Comparison of ENCODE assay signal across 25 mouse cellular contexts in genomic region chr4:141221848-141222247, GRCm38 (mm10). TPM values are rescaled to one million over a fixed set of nuclear protein-coding genes. Genes with fewer than 3 reads are reported as not detected.
DNase-seq lines count a peak whose midpoint lies in the region; ATAC-seq and TF ChIP-seq lines count a peak whose summit lies in the region.
"Had no signal": no experiment of that assay in that cellular context is flagged by ENCODE, and none has a peak within 500 bp of the region (broad histone marks: within the 10 kb centered on the region; RNA-seq: fewer than 3 reads in every experiment).

No protein-coding gene starts in this region.

- TF ChIP-seq POLR2A in heart, adult 2 months (IDR thresholded peaks at IDR 0.05; ENCODE audit: insufficient read depth, low read depth, low read length), result no peak

- H3K4me1 ChIP-seq in heart, adult 2 months (ENCODE audit: control insufficient read depth, insufficient read depth, low read length), result no peaks in the 10 kb centered on the region
- peaks cover 18% of the 10 kb centered on the region for H3K4me1 ChIP-seq in liver, embryonic 12.5 days
- H3K4me1 ChIP-seq in liver, embryonic 14.5 days (replicated peaks; ENCODE audit: control insufficient read depth in 2 of 2, insufficient read depth in 2 of 2, low read length in 1 of 2), result no peaks in the 10 kb centered on the region; a peak in 1 of 4 replicates
- H3K4me1 ChIP-seq: embryonic facial prominence, embryonic 13.5 days; heart, embryonic 15.5 days; limb, embryonic 13.5 days; lung, embryonic 15.5 days; midbrain, embryonic 12.5 days had no signal

- DNase-seq in heart, adult 2 months, result no peak
- DNase-seq in heart, postnatal 4 days, result no peak
- DNase-seq in liver, result peak; percentile 3
- peak; percentile 58 for DNase-seq in A20 (ENCODE audit: low read depth, low spot score)
- DNase-seq in liver, embryonic 14.5 days (ENCODE audit: low read depth in 3 of 3, low spot score in 3 of 3), result no peak
- no peak for DNase-seq in adrenal gland, adult 8-10 months
- DNase-seq in spleen, postnatal 36 days (ENCODE audit: low spot score in 2 of 2), result no peak
- DNase-seq: adrenal gland, postnatal 36 days; cerebellum, adult 11-12 months; cerebellum, postnatal 14 days; gastrocnemius, postnatal 10 days; heart, adult 18-20 months; layer of hippocampus, postnatal 36 days; right cerebral cortex, postnatal 14 days; spleen, adult 18-20 months had no signal

- no peak overlapping the region for H3K4me3 ChIP-seq in heart, adult 2 months
- H3K4me3 ChIP-seq in liver, embryonic 12.5 days, result no peak overlapping the region
- H3K4me3 ChIP-seq in liver, embryonic 14.5 days (ENCODE audit: insufficient read depth in 1 of 2, low read depth in 2 of 2, low read length in 2 of 2), result no peak overlapping the region
- H3K4me3 ChIP-seq: embryonic facial prominence, embryonic 13.5 days; heart, embryonic 15.5 days; hindbrain, embryonic 10.5 days; limb, embryonic 13.5 days; lung, embryonic 15.5 days; midbrain, embryonic 12.5 days; myocyte had no signal

- H3K27ac ChIP-seq in heart, adult 2 months, result no peak overlapping the region
- no peak overlapping the region for H3K27ac ChIP-seq in liver, embryonic 12.5 days
- H3K27ac ChIP-seq in liver, embryonic 14.5 days, result no peak overlapping the region
- H3K27ac ChIP-seq: embryonic facial prominence, embryonic 13.5 days; heart, embryonic 15.5 days; hindbrain, embryonic 10.5 days; limb, embryonic 13.5 days; lung, embryonic 15.5 days; midbrain, embryonic 12.5 days had no signal

- 83% methylated on average over 2 of the region's 2 CpGs for WGBS in heart, adult 2 months
- WGBS in liver, embryonic 12.5 days (ENCODE audit: insufficient replicate concordance), result 53% methylated on average over 2 of the region's 2 CpGs
- WGBS in liver, embryonic 14.5 days (ENCODE audit: insufficient replicate concordance), result 67% methylated on average over 2 of the region's 2 CpGs

- H3K79me2 ChIP-seq in heart, adult 2 months (replicated peaks; ENCODE audit: control insufficient read depth, insufficient read depth, low read length), result no peaks in the 10 kb centered on the region

- no peak overlapping the region for H3K9ac ChIP-seq in heart, adult 2 months (ENCODE audit: low read depth, low read length)
- H3K9ac ChIP-seq in liver, embryonic 12.5 days, result no peak overlapping the region
- H3K9ac ChIP-seq in liver, embryonic 14.5 days (replicated peaks), result no peak overlapping the region
- H3K9ac ChIP-seq: embryonic facial prominence, embryonic 13.5 days; heart, embryonic 15.5 days; limb, embryonic 13.5 days; lung, embryonic 15.5 days; midbrain, embryonic 12.5 days had no signal

- H3K36me3 ChIP-seq in heart, adult 2 months (ENCODE audit: control insufficient read depth, insufficient read depth, low read length), result no peaks in the 10 kb centered on the region
- peaks cover 13% of the 10 kb centered on the region for H3K36me3 ChIP-seq in liver, embryonic 12.5 days
- H3K36me3 ChIP-seq in liver, embryonic 14.5 days (replicated peaks; ENCODE audit: control insufficient read depth, insufficient read depth, low read depth), result no peaks in the 10 kb centered on the region
- H3K36me3 ChIP-seq: heart, embryonic 15.5 days had no signal

- H3K4me2 ChIP-seq in liver, embryonic 12.5 days, result no peak overlapping the region
- H3K4me2 ChIP-seq in liver, embryonic 14.5 days (ENCODE audit: low read depth), result no peak overlapping the region
- H3K4me2 ChIP-seq: embryonic facial prominence, embryonic 13.5 days; heart, embryonic 15.5 days; limb, embryonic 13.5 days; lung, embryonic 15.5 days; midbrain, embryonic 12.5 days had no signal

- no peak for ATAC-seq in liver, embryonic 12.5 days
- no peak for ATAC-seq in liver, embryonic 14.5 days (ENCODE audit: insufficient read depth)
- ATAC-seq: inflammation-experienced regulatory T-cells, adult 6 months had no signal

- no peak for TF ChIP-seq EP300 in heart, adult 2 months (IDR thresholded peaks at IDR 0.05; ENCODE audit: insufficient read depth, low read depth, low read length)
- TF ChIP-seq EP300 in liver, embryonic 14.5 days (IDR thresholded peaks at IDR 0.05; ENCODE audit: low read depth), result no peak

- H3K27me3 ChIP-seq in heart, adult 2 months (ENCODE audit: control insufficient read depth, insufficient read depth, low read length), result no peaks in the 10 kb centered on the region
- no peaks in the 10 kb centered on the region for H3K27me3 ChIP-seq in liver, embryonic 12.5 days (replicated peaks)
- no peaks in the 10 kb centered on the region for H3K27me3 ChIP-seq in liver, embryonic 14.5 days (ENCODE audit: control insufficient read depth, insufficient read depth, low read length)
- H3K27me3 ChIP-seq: embryonic facial prominence, embryonic 13.5 days; heart, embryonic 15.5 days; limb, embryonic 13.5 days; lung, embryonic 15.5 days; midbrain, embryonic 12.5 days had no signal

- no peaks in the 10 kb centered on the region for H3K9me3 ChIP-seq in liver, embryonic 12.5 days (replicated peaks)
- no peaks in the 10 kb centered on the region for H3K9me3 ChIP-seq in liver, embryonic 14.5 days (ENCODE audit: control insufficient read depth, low read length)
- H3K9me3 ChIP-seq: embryonic facial prominence, embryonic 13.5 days; heart, embryonic 15.5 days; hindbrain, embryonic 10.5 days; limb, embryonic 13.5 days; lung, embryonic 15.5 days; midbrain, embryonic 12.5 days had no signal

- intact Hi-C loops in heart, adult 2 months (cut with DNase I), result loop anchor here (5.0 kb wide), 1 partner anchor 145 kb away; the partner anchor contains the start of gene Fam131c

- peak; percentile 22; the same call in 1 of the 2 replicates for TF ChIP-seq CTCF in heart, adult 2 months (IDR thresholded peaks at IDR 0.05)
- peak; percentile 45 for TF ChIP-seq CTCF in liver, embryonic 14.5 days (IDR thresholded peaks at IDR 0.05; ENCODE audit: low read depth)

RNA-seq across cellular contexts. Expression of gene Rsg1, which starts 8.1 kb away (rescaled TPM):
- total RNA-seq in heart, adult 2 months (2021), result under 1 TPM; 0.42 to 0.52 TPM
- polyA plus RNA-seq in heart, adult 2 months (2012; rRNA removed), result 0.88 and 1.1 TPM in 2 replicates
- total RNA-seq in heart, postnatal 4 days (2021), result 1 to 10 TPM in 1 of 2 experiments, under 1 TPM in 1; 0.72 to 1.7 TPM
- 3.3 and 3.5 TPM in 2 replicates for polyA plus RNA-seq in liver, embryonic 12.5 days (2016; fragmentation: Nextera tagmentation; extraction: Ambion mirVana)
- polyA plus RNA-seq in liver, embryonic 14.5 days (2012; rRNA removed), result 0.78 and 0.87 TPM in 2 replicates
- 0.56 and 1.2 TPM in 2 replicates for polyA plus RNA-seq in liver, embryonic 14.5 days (2014; fragmentation: Nextera tagmentation; extraction: Ambion mirVana)
- total RNA-seq in adrenal gland, adult 8-10 months (2022), result 1 to 10 TPM; 1.6 to 2.6 (median 2.2) TPM

RNA-seq across cellular contexts. Expression of gene Arhgef19, which starts 17.5 kb away (rescaled TPM):
- 10 to 100 TPM; 37.7 to 40.1 TPM for total RNA-seq in heart, adult 2 months (2021)
- 22.4 and 39.6 TPM in 2 replicates for polyA plus RNA-seq in heart, adult 2 months (2012; rRNA removed)
- total RNA-seq in heart, postnatal 4 days (2021), result 1 to 10 TPM; 4.6 to 5.1 TPM
- polyA plus RNA-seq in liver, embryonic 12.5 days (2016; fragmentation: Nextera tagmentation; extraction: Ambion mirVana), result 1.9 and 2.4 TPM in 2 replicates
- polyA plus RNA-seq in liver, embryonic 14.5 days (2012; rRNA removed), result 0.88 and 0.92 TPM in 2 replicates
- polyA plus RNA-seq in liver, embryonic 14.5 days (2014; fragmentation: Nextera tagmentation; extraction: Ambion mirVana), result 0.57 and 0.72 TPM in 2 replicates
- total RNA-seq in adrenal gland, adult 8-10 months (2022), result 100 to 1,000 TPM in 1 of 4 experiments, 10 to 100 TPM in 3; 43.5 to 113 (median 60.0) TPM
- total RNA-seq: MEL had no signal
- polyA plus RNA-seq: inflammation-experienced regulatory T-cells, adult 6 months had no signal

Comparison
In these comparisons a context has a peak if more than half of its experiments do, and no peak if none do; other contexts are left out.
1. DNase-seq: peak in liver (single experiment) and A20 (single experiment); none in heart, adult 2 months (0 of 2), heart, postnatal 4 days (single experiment), liver, embryonic 14.5 days (0 of 3), adrenal gland, adult 8-10 months (single experiment) and spleen, postnatal 36 days (0 of 2).
2. RNA of gene Arhgef19, which starts 17.5 kb away (total RNA-seq): 43.5 to 113 TPM in adrenal gland, adult 8-10 months and 37.7 to 40.1 TPM in heart, adult 2 months; 4.6 to 5.1 TPM in heart, postnatal 4 days; every median in the first group is over 4 times any median in the second.